Mouse (Mus musculus) MEL (cell line): ENCODE measurements around the gene Akr1b8.

ENCODE experiments used
- CTCF ChIP-seq, 3 experiments: IDR thresholded peaks in 2 of 3; conservative IDR thresholded peaks in 1 of 3; 2 replicates each; pipeline ENCODE4 v1.5.1; 2011 to 2012; ENCODE audit warnings: low read length in 3 of 3, low read depth in 2 of 3, mild to moderate bottlenecking in 2 of 3, improper control_type of control experiment in 1 of 3, inconsistent platforms in 1 of 3, mixed read lengths in 1 of 3, moderate library complexity in 1 of 3; ENCODE audit not compliant: control insufficient read depth in 1 of 3, insufficient read depth in 1 of 3, poor library complexity in 1 of 3, severe bottlenecking in 1 of 3
- POLR2A ChIP-seq, 2 experiments: IDR thresholded peaks; 2 replicates each; pipeline ENCODE4 v1.6.1; 2011 to 2012; ENCODE audit warnings: low read length in 2 of 2, mild to moderate bottlenecking in 2 of 2, control low read depth in 1 of 2, improper control_type of control experiment in 1 of 2, low read depth in 1 of 2, moderate library complexity in 1 of 2; ENCODE audit not compliant: control insufficient read depth in 1 of 2, insufficient read depth in 1 of 2, poor library complexity in 1 of 2
- SIN3A ChIP-seq: IDR thresholded peaks from 2 replicates; pipeline ENCODE4 v1.6.1; 2012; ENCODE audit warnings: low read length, improper control_type of control experiment, inconsistent platforms
- TCF12 ChIP-seq: IDR thresholded peaks from 2 replicates; pipeline ENCODE4 v1.6.1; 2014; ENCODE audit warnings: low read depth, mild to moderate bottlenecking, inconsistent platforms, low read length, improper control_type of control experiment, moderate library complexity
- ZC3H11A ChIP-seq: IDR thresholded peaks from 2 replicates; pipeline ENCODE4 v1.6.1; 2012; ENCODE audit warnings: low read depth, mild to moderate bottlenecking, inconsistent platforms, low read length, improper control_type of control experiment
- ZKSCAN1 ChIP-seq: IDR thresholded peaks from 2 replicates; pipeline ENCODE4 v1.6.1; 2012; ENCODE audit warnings: low read depth, mild to moderate bottlenecking, inconsistent platforms, low read length, improper control_type of control experiment, moderate library complexity
- ZNF384 ChIP-seq: IDR thresholded peaks from 2 replicates; pipeline ENCODE4 v1.6.1; 2012; ENCODE audit warnings: low read depth, mild to moderate bottlenecking, inconsistent platforms, low read length, improper control_type of control experiment

DNA sequence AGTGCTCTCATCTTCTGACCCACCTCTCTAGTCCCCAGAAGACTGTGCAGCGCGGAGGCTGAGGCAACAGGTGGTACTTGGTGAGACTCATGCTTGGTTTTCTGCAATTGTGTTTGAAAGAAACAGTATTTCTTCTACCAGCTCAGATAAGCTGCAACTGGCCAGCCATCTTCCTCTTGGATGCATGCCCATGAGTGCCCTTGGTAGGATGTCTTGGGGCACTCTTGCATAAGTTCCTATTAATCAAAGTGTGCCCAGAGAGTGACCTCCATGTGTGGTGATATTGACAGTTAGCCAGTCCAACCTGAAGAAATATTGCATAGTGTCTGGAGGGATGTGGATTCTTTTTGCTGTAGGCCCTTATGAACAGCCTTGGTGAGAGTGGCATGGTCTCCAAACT is 62.6 kb downstream of the Akr1b8 start:
- TF ChIP-seq TCF12, result no peak
- TF ChIP-seq CTCF (IDR thresholded peaks at IDR 0.05 in 2 of 3, conservative IDR thresholded peaks at IDR 0.05 in 1 of 3; ENCODE audit: control insufficient read depth in 1 of 3, insufficient read depth in 1 of 3, low read depth in 2 of 3, low read length in 3 of 3, poor library complexity in 1 of 3, severe bottlenecking in 1 of 3), result no peak
- no peak for TF ChIP-seq SIN3A
- TF ChIP-seq ZC3H11A, result no peak
- TF ChIP-seq ZNF384, result no peak
- no peak for TF ChIP-seq ZKSCAN1
- no peak for TF ChIP-seq POLR2A (IDR thresholded peaks at IDR 0.05; ENCODE audit: control insufficient read depth in 1 of 2, insufficient read depth in 1 of 2, low read depth in 1 of 2, low read length in 2 of 2, poor library complexity in 1 of 2)
